Mouse (Mus musculus) embryonic facial prominence, embryonic 14.5 days (tissue): ENCODE measurements around the gene Lrrc31. TPM values are rescaled to one million over a fixed set of nuclear protein-coding genes. Genes with fewer than 3 reads are reported as not detected.

Experiments used
- ATAC-seq: fragments of 200-750 bp; cut with Nextera tagmentation; 2 replicates; pipeline ENCODE4 v1.8.0; 2017; ENCODE audit warnings: low read depth, moderate number of reproducible peaks, moderate TSS enrichment
- DNase-seq: peaks from one replicate; pipeline ENCODE4 v3.0.0-alpha.2; 2015; ENCODE audit warnings: low spot score
- H3K27ac ChIP-seq: fragments of 300-500 bp; sonication (generic); replicated peaks from 2 replicates; pipeline ENCODE4 v1.5.1; 2014; ENCODE audit warnings: low read depth, mild to moderate bottlenecking, low read length, moderate library complexity
- H3K27me3 ChIP-seq: fragments of 300-500 bp; sonication (generic); replicated peaks from 2 replicates; pipeline ENCODE4 v1.6.1; 2014; ENCODE audit warnings: low read length; ENCODE audit not compliant: control insufficient read depth, insufficient read depth
- H3K36me3 ChIP-seq: fragments of 300-500 bp; sonication (generic); 2 replicates; pipeline ENCODE4 v1.6.1; 2014; ENCODE audit warnings: low read length, mixed read lengths; ENCODE audit not compliant: control insufficient read depth, insufficient read depth
- H3K4me1 ChIP-seq: fragments of 300-500 bp; sonication (generic); 2 replicates; pipeline ENCODE4 v1.6.1; 2014; ENCODE audit warnings: antibody characterized with exemption, low read length; ENCODE audit not compliant: control insufficient read depth, insufficient read depth
- H3K4me2 ChIP-seq: fragments of 300-500 bp; sonication (generic); 2 replicates; pipeline ENCODE4 v1.6.1; 2014; ENCODE audit warnings: low read depth, mild to moderate bottlenecking, low read length, moderate library complexity, mixed read lengths
- H3K4me3 ChIP-seq: fragments of 300-500 bp; sonication (generic); 2 replicates; pipeline ENCODE4 v1.5.1; 2014; ENCODE audit warnings: low read depth, mild to moderate bottlenecking, low read length
- H3K9ac ChIP-seq: fragments of 300-500 bp; sonication (generic); 2 replicates; pipeline ENCODE4 v1.6.1; 2014; ENCODE audit warnings: low read depth, mild to moderate bottlenecking, low read length, moderate library complexity, mixed read lengths
- H3K9me3 ChIP-seq: fragments of 300-500 bp; sonication (generic); 2 replicates; pipeline ENCODE4 v1.6.1; 2016; ENCODE audit warnings: low read length; ENCODE audit not compliant: control insufficient read depth
- WGBS: fragments of 180-500 bp; shearing (Covaris S2); extraction: QIAGEN DNeasy Blood & Tissue Kit; methylation state at CpG from one replicate; pipeline ENCODE4 v1.1.7; 2014; 5-methylcytosine and 5-hydroxymethylcytosine counted together
- polyA plus RNA-seq: library from polyadenylated mRNA; unstranded; fragments of >200 nt; fragmentation: Nextera tagmentation; extraction: Ambion mirVana; gene quantifications from 2 replicates; pipeline ENCODE4 v1.2.1, GENCODE M21; 2014

Gene Lrrc31
- polyA plus RNA-seq, 1 experiment from 2014 or later = 0.85 TPM

GRCm38 (mm10) chr3:30655937-30656336, 43.7 kb downstream of the Lrrc31 start:
- no peak overlapping the region for H3K4me2 ChIP-seq
- H3K4me3 ChIP-seq = no peak overlapping the region
- ATAC-seq = no peak
- no peaks in the 10 kb centered on the region for H3K4me1 ChIP-seq
- DNase-seq = no peak
- 83% methylated on average over 5 of the region's 5 CpGs for WGBS
- no peaks in the 10 kb centered on the region for H3K36me3 ChIP-seq
- H3K9ac ChIP-seq = no peak overlapping the region
- H3K27ac ChIP-seq = no peak overlapping the region
- H3K9me3 ChIP-seq = no peaks in the 10 kb centered on the region
- no peaks in the 10 kb centered on the region for H3K27me3 ChIP-seq

DNA sequence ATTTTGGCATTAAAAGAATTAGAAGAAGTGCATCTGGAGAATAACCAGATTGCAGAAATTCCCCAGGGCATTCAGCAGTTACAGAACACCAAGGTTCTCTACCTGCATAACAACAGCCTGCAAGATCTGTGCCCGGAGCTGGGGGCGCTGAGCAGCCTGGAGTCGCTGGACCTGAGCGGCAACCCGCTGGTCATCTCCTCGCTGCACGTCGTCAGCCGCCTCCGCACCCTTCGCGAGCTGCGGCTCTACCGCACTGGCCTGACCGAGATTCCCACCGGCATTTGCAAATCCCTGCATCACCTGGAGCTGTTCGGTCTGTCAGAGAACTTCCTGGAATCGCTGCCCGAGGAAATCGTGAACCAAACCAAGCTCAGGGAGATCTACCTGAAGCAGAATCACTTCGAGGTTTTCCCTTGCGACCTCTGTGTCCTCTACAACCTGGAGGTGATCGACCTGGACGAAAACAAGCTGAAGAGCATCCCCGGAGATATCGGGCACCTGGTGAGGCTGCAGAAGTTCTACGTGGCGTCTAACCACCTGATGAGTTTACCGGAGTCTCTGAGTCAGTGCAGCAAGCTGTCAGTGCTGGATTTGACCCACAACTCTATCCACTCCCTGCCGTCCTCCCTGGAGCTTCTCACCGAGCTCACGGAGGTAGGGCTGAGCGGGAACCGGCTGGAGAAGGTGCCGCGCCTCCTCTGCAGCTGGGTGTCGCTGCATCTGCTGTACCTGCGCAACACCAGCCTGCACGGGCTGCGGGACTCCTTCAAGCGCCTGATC, 49.4 kb downstream of the Lrrc31 start:
- peak overlapping the region; percentile 40 for H3K9ac ChIP-seq
- H3K27me3 ChIP-seq = peaks cover 21% of the 10 kb centered on the region
- H3K9me3 ChIP-seq = no peaks in the 10 kb centered on the region
- H3K4me3 ChIP-seq = peak overlapping the region; percentile 41
- peak overlapping the region; percentile 80 for H3K4me2 ChIP-seq
- no peak overlapping the region for H3K27ac ChIP-seq
- H3K36me3 ChIP-seq = no peaks in the 10 kb centered on the region
- WGBS = under 1% methylated on average over 38 of the region's 41 CpGs
- peak; percentile 68 for ATAC-seq
- peak; percentile 53 for DNase-seq
- H3K4me1 ChIP-seq = peaks cover 13% of the 10 kb centered on the region; the same call in 1 of the 2 replicates

GRCm38 (mm10) chr3:30648466-30648865, 51.2 kb downstream of the Lrrc31 start:
- DNase-seq (no peak), ATAC-seq (no peak)
- H3K4me3 ChIP-seq = no peak overlapping the region
- no peaks in the 10 kb centered on the region for H3K9me3 ChIP-seq
- peaks cover 21% of the 10 kb centered on the region for H3K27me3 ChIP-seq
- no peak overlapping the region for H3K27ac ChIP-seq
- no peak overlapping the region for H3K4me2 ChIP-seq
- no peak overlapping the region for H3K9ac ChIP-seq
- H3K36me3 ChIP-seq = no peaks in the 10 kb centered on the region
- H3K4me1 ChIP-seq = peaks cover 13% of the 10 kb centered on the region; the same call in 1 of the 2 replicates
- 100% methylated on average over 2 of the region's 2 CpGs for WGBS

DNA sequence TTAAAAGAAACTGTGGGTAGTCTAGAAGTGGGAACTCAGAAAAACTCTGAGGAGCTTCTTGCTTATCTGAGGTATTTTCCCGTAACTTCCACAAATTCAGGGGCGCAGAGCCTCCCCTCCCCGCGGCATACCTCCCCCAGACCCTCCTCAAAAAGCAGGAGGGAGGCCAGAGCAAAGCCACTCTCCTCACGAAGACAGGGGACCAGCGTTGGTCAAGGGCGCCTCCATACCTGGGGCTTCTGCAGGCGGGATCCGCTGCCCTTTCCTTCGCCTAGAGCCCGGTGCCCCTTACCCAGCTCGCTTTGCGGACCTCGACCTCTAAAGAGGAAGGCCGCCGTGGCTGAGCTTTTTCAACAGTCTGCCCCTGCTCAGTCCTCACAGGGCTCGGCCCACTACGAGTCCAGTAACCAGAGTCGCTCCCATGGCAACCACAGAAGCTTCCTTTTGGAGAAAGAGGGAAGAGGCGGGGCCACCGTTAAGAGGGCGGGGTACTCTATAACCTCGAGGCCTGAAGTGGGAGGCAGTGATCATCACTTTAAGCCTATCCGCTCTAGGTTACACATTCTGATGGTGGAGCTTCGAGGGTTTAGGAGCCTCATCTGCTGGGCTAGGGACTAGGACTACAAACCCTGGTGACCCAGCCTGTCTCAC, 52.1 kb downstream of the Lrrc31 start, which contains the start of gene Lrrc34:
TSS of gene Lrrc34 (minus strand) at position 430 of the 651 bp plus-strand sequence.
- H3K36me3 ChIP-seq = no peaks in the 10 kb centered on the region
- H3K4me3 ChIP-seq = peak within 1 kb of the TSS; percentile 38
- H3K9ac ChIP-seq = peak within 1 kb of the TSS; percentile 56
- H3K27me3 ChIP-seq = peaks cover 21% of the 10 kb centered on the region
- ATAC-seq (peak; percentile 90), DNase-seq (peak; percentile 89)
- peak within 1 kb of the TSS; percentile 67 for H3K4me2 ChIP-seq
- 3% methylated on average over 22 of the region's 25 CpGs for WGBS
- peaks cover 13% of the 10 kb centered on the region; the same call in 1 of the 2 replicates for H3K4me1 ChIP-seq
- no peaks in the 10 kb centered on the region for H3K9me3 ChIP-seq
- no peak within 1 kb of the TSS for H3K27ac ChIP-seq

- no peaks in the 10 kb centered on the region for H3K36me3 ChIP-seq
- WGBS = 35% methylated on average over 8 of the region's 8 CpGs
- no peak for ATAC-seq
- H3K9ac ChIP-seq = no peak overlapping the region
- no peak for DNase-seq
- H3K4me3 ChIP-seq = no peak overlapping the region
- no peak overlapping the region for H3K4me2 ChIP-seq
- H3K4me1 ChIP-seq = peaks cover 13% of the 10 kb centered on the region; the same call in 1 of the 2 replicates
- no peaks in the 10 kb centered on the region for H3K9me3 ChIP-seq
- peaks cover 21% of the 10 kb centered on the region for H3K27me3 ChIP-seq
- H3K27ac ChIP-seq = no peak overlapping the region
Measured at GRCm38 (mm10) chr3:30646761-30647160, 52.9 kb downstream of the Lrrc31 start.

GRCm38 (mm10) chr3:30644207-30644606, 55.4 kb downstream of the Lrrc31 start, which contains the start of gene Lrriq4:
Lrriq4 (plus strand) TSS chr3:30644507.
- no peaks in the 10 kb centered on the region for H3K9me3 ChIP-seq
- H3K36me3 ChIP-seq = no peaks in the 10 kb centered on the region
- no peak for ATAC-seq
- H3K4me1 ChIP-seq = peaks cover 5% of the 10 kb centered on the region; the same call in 1 of the 2 replicates
- H3K27ac ChIP-seq = no peak within 1 kb of the TSS
- WGBS = 67% methylated on average over 2 of the region's 2 CpGs
- DNase-seq = no peak
- peaks cover 5% of the 10 kb centered on the region; the same call in 1 of the 2 replicates for H3K27me3 ChIP-seq
- H3K4me3 ChIP-seq = no peak within 1 kb of the TSS
- no peak within 1 kb of the TSS for H3K4me2 ChIP-seq
- no peak within 1 kb of the TSS for H3K9ac ChIP-seq

- ATAC-seq = no peak
Measured at GRCm38 (mm10) chr3:30635629-30636028, 64.0 kb downstream of the Lrrc31 start.

GRCm38 (mm10) chr3:30633681-30634080, 66.0 kb downstream of the Lrrc31 start:
- H3K4me3 ChIP-seq = no peak overlapping the region
- DNase-seq (no peak), ATAC-seq (no peak)
- WGBS = 50% methylated on average over 3 of the region's 3 CpGs
- no peaks in the 10 kb centered on the region for H3K4me1 ChIP-seq
- no peak overlapping the region for H3K9ac ChIP-seq
- no peaks in the 10 kb centered on the region for H3K27me3 ChIP-seq
- H3K27ac ChIP-seq = no peak overlapping the region
- no peaks in the 10 kb centered on the region for H3K36me3 ChIP-seq
- no peaks in the 10 kb centered on the region for H3K9me3 ChIP-seq
- no peak overlapping the region for H3K4me2 ChIP-seq

More at GRCm38 (mm10) chr3:30635629-30636028, 64.0 kb downstream of the Lrrc31 start:
- H3K27ac ChIP-seq = no peak overlapping the region
- no peak overlapping the region for H3K4me2 ChIP-seq
- H3K27me3 ChIP-seq = no peaks in the 10 kb centered on the region
- no peaks in the 10 kb centered on the region for H3K4me1 ChIP-seq
- no peak overlapping the region for H3K4me3 ChIP-seq
- H3K9me3 ChIP-seq = no peaks in the 10 kb centered on the region
- WGBS = 74% methylated on average over 4 of the region's 4 CpGs
- H3K36me3 ChIP-seq = no peaks in the 10 kb centered on the region
- H3K9ac ChIP-seq = no peak overlapping the region
- no peak for DNase-seq
